Mouse (Mus musculus) cerebellum, adult 11 months (tissue): Measurements from ENCODE around the gene Olfr728.

ENCODE experiments used
- DNase-seq: peaks from one replicate; pipeline ENCODE4 v3.0.0; 2022

Olfr728 gene

GRCm38 (mm10) chr14:50142580-50142979 lies at the start of gene Olfr728:
Gene Olfr728 (minus strand): TSS chr14:50142680.
- no peak for DNase-seq

DNA sequence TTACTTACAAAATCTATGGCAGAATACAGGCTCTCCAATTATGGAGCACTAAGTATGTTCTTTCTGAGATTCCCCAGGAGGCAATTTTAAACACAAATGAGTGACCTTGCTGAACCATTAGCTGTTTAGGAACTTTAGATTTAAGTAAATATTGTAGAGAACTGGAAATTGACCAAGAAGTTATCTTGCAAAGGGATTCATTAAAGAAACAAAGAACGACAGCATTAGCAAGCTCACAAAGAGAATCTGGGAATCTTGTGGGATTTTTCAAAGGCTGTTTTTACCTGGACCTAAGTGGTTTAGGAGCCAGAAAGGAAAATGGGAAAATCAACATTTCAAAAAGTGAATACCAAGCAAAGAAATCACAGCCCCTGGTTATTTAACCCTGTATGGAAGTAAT lies 45.6 kb upstream of the Olfr728 start, which contains the start of gene Olfr730:
Olfr730 (minus strand) TSS at position 101 of the 400 bp plus-strand sequence.
- DNase-seq, result no peak

DNA sequence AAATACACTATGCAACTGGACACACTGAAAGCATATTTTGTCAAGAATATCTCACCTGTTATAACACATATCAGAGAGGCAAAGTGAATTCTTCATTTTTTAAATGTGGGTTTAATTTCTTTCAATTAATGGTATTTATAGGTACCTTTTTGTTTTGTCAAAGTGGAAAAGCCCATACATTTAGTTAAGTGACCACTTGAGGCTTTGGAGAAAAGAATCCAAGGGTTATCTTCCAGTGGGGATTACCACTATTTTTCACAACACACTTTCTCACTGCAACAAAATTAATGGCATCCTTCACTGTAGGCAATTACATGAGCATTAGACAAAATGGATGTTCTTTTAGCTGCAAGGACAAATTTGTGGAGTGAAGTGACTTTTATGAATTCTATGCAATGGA lies 10.3 kb upstream of the Olfr728 start, which contains the start of gene Olfr729:
Olfr729 (minus strand) TSS at position 101 of the 400 bp plus-strand sequence.
- no peak for DNase-seq

GRCm38 (mm10) chr14:50122886-50123285 lies 19.6 kb downstream of the Olfr728 start, which contains the start of gene Olfr727:
Gene Olfr727 (plus strand): TSS chr14:50123186.
- DNase-seq, result no peak

GRCm38 (mm10) chr14:50090853-50091252 lies 51.6 kb downstream of the Olfr728 start, which contains the start of gene Olfr726:
Gene Olfr726 (minus strand): TSS chr14:50090953.
- no peak for DNase-seq
